Mouse (Mus musculus) myocyte (in vitro differentiated cells): ENCODE results near the gene Myh4. TPM values are rescaled to one million over a fixed set of nuclear protein-coding genes. Genes with fewer than 3 reads are reported as not detected.

Source experiments
- H3K27me3 ChIP-seq: one replicate; pipeline ENCODE4 v1.6.1; 2011; ENCODE audit not compliant: control insufficient read depth, insufficient read depth, insufficient read length
- H3K36me3 ChIP-seq: one replicate; pipeline ENCODE4 v1.6.1; 2011; ENCODE audit not compliant: control insufficient read depth, insufficient read depth
- H3K4me2 ChIP-seq: one replicate; pipeline ENCODE4 v1.6.1; 2011; ENCODE audit warnings: low read depth, control low read depth
- H3K4me3 ChIP-seq: one replicate; pipeline ENCODE4 v1.5.1; 2011; ENCODE audit warnings: mild to moderate bottlenecking, control low read depth, moderate library complexity
- H3K79me2 ChIP-seq: one replicate; pipeline ENCODE4 v1.6.1; 2011; ENCODE audit not compliant: control insufficient read depth, insufficient read depth
- H3ac ChIP-seq: one replicate; pipeline ENCODE4 v1.6.1; 2011; ENCODE audit not compliant: control insufficient read depth, insufficient read length
- CEBPB ChIP-seq: IDR thresholded peaks from 2 replicates; pipeline ENCODE4 v1.6.1; 2011; ENCODE audit warnings: mild to moderate bottlenecking, moderate library complexity; ENCODE audit not compliant: poor library complexity, insufficient read depth, severe bottlenecking
- E2F4 ChIP-seq: IDR thresholded peaks from one replicate; pipeline ENCODE4 v1.6.1; 2011; ENCODE audit warnings: mild to moderate bottlenecking, control low read depth, moderate library complexity; ENCODE audit not compliant: insufficient read depth
- MAX ChIP-seq: IDR thresholded peaks from one replicate; pipeline ENCODE4 v1.6.1; 2011; ENCODE audit warnings: low read depth, mild to moderate bottlenecking, control low read depth
- MYOD1 ChIP-seq, 3 experiments: IDR thresholded peaks; one replicate each; pipeline ENCODE4 v1.6.1; 2011; ENCODE audit warnings: control low read depth in 2 of 3, low read depth in 2 of 3, mild to moderate bottlenecking in 2 of 3, moderate library complexity in 1 of 3; ENCODE audit not compliant: insufficient read length in 2 of 3, control insufficient read depth in 1 of 3
- MYOG ChIP-seq, 3 experiments: IDR thresholded peaks; one replicate each; pipeline ENCODE4 v1.6.1; 2011; ENCODE audit warnings: control low read depth in 2 of 3, low read depth in 2 of 3, mild to moderate bottlenecking in 2 of 3; ENCODE audit not compliant: insufficient read length in 2 of 3, control insufficient read depth in 1 of 3, insufficient read depth in 1 of 3
- POLR2A ChIP-seq: IDR thresholded peaks from one replicate; pipeline ENCODE4 v1.6.1; 2011; ENCODE audit warnings: low read depth, mild to moderate bottlenecking, control low read depth, moderate library complexity; ENCODE audit not compliant: insufficient read length
- POLR2AphosphoS2 ChIP-seq: IDR thresholded peaks from one replicate; pipeline ENCODE4 v1.6.1; 2011; ENCODE audit warnings: low read depth, control low read depth; ENCODE audit not compliant: insufficient read length
- REST ChIP-seq: IDR thresholded peaks from one replicate; pipeline ENCODE4 v1.6.1; 2011; ENCODE audit warnings: mild to moderate bottlenecking, control low read depth, moderate library complexity; ENCODE audit not compliant: insufficient read depth, insufficient read length
- SRF ChIP-seq: IDR thresholded peaks from one replicate; pipeline ENCODE4 v1.6.1; 2011; ENCODE audit warnings: low read depth; ENCODE audit not compliant: control insufficient read depth, insufficient read length
- TCF12 ChIP-seq: IDR thresholded peaks from one replicate; pipeline ENCODE4 v1.6.1; 2011; ENCODE audit warnings: mild to moderate bottlenecking, control low read depth; ENCODE audit not compliant: poor library complexity, insufficient read depth, severe bottlenecking
- TCF3 ChIP-seq: IDR thresholded peaks from one replicate; pipeline ENCODE4 v1.6.1; 2011; ENCODE audit warnings: low read depth, control low read depth; ENCODE audit not compliant: insufficient read length
- USF1 ChIP-seq: IDR thresholded peaks from one replicate; pipeline ENCODE4 v1.6.1; 2011; ENCODE audit warnings: low read depth, mild to moderate bottlenecking, control low read depth, moderate library complexity
- polyA plus RNA-seq: library from polyadenylated mRNA; unstranded; fragments of >200 nt; fragmentation: generic; extraction: Trizol; gene quantifications from one replicate; pipeline ENCODE4 v1.2.1, GENCODE M21; 2012; ENCODE audit warnings: missing spikeins

The Myh4 gene
- polyA plus RNA-seq, 1 experiment, result 15.9 TPM

DNA sequence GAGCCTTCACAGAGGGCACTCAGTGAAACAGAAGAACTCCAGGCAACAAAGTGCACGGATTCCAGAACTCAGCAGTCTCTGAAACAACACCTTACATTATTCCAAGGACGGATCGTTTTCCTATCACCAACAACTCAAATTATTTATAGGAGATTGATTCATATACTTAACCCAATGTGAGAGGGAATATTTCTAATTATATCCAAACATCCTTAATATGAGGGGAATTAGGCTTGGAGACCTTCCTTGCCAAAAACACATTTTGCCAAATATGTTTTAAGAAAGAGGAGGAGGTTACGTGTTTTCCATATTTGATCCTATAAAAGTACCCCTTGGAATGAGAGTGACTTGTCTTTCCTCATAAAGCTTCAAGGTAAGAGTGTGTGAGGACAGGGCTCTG lies 38.1 kb upstream of the Myh4 start, which contains the start of gene Myh1:
TSS of gene Myh1 (plus strand) at position 301 of the 400 bp plus-strand sequence.
- H3K36me3 ChIP-seq, result no peaks in the 10 kb centered on the region
- no peak within 1 kb of the TSS for H3K4me3 ChIP-seq
- no peaks in the 10 kb centered on the region for H3K27me3 ChIP-seq
- peak within 1 kb of the TSS; percentile 40 for H3K4me2 ChIP-seq
- TF ChIP-seq TCF3 (no peak), POLR2A (no peak), E2F4 (no peak), CEBPB (no peak), MAX (no peak), MYOD1 (IDR thresholded peaks at IDR 0.05; ENCODE audit: control insufficient read depth in 1 of 3, insufficient read length in 2 of 3, low read depth in 2 of 3) (no peak), MYOG (IDR thresholded peaks at IDR 0.05; ENCODE audit: control insufficient read depth in 1 of 3, insufficient read depth in 1 of 3, insufficient read length in 2 of 3, low read depth in 2 of 3) (no peak), USF1 (no peak), REST (no peak), TCF12 (no peak), POLR2AphosphoS2 (no peak), SRF (no peak)
- no peaks in the 10 kb centered on the region for H3K79me2 ChIP-seq
- H3ac ChIP-seq, result no peak within 1 kb of the TSS

DNA sequence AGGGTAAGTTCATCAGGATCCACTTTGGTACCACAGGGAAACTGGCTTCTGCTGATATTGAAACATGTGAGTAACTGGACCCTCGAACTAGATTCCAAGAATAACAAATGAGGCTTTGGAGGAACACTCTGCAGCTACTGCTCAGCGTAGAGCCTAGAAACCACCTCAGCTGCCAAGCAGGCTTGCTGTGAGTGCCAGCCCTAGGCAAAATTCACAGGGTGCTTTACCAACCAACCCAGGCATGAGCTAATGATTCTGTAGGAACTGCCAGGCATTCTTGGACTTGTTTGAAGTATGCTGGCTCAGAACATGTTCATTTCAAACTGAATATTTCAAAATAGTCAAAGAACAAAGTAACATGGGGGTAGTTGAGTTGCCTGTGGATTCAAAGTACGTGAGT lies 33.1 kb upstream of the Myh4 start:
- Histone ChIP-seq H3ac (no peak overlapping the region), H3K4me3 (no peak overlapping the region), H3K4me2 (no peak overlapping the region), H3K36me3 (no peaks in the 10 kb centered on the region), H3K27me3 (no peaks in the 10 kb centered on the region), H3K79me2 (no peaks in the 10 kb centered on the region)
- TF ChIP-seq MYOG (IDR thresholded peaks at IDR 0.05; ENCODE audit: control insufficient read depth in 1 of 3, insufficient read depth in 1 of 3, insufficient read length in 2 of 3, low read depth in 2 of 3) (no peak), TCF3 (no peak), POLR2A (no peak), MYOD1 (IDR thresholded peaks at IDR 0.05; ENCODE audit: control insufficient read depth in 1 of 3, insufficient read length in 2 of 3, low read depth in 2 of 3) (no peak), POLR2AphosphoS2 (no peak), MAX (no peak), E2F4 (no peak), USF1 (no peak), CEBPB (no peak), SRF (no peak), TCF12 (no peak), REST (no peak)

DNA sequence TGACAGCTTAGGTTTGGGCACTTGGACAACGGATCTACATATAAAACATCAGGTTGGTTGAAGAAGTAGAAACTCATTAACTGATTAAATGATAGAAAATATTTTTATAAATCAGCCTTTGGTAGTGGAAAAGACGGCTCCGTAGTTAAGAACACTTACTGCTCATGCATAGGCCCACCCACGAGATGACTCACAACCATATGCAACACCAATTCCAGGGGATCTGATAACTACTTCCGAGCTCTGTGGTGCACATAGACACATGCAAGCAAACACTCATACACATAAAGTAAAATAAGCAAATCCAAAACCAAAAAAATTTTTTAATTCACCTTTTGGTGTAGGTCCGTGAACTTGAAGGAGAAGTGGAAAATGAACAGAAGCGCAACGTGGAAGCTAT lies 16.0 kb upstream of the Myh4 start:
- H3ac ChIP-seq, result no peak overlapping the region
- no peaks in the 10 kb centered on the region for H3K36me3 ChIP-seq
- no peak overlapping the region for H3K4me3 ChIP-seq
- TF ChIP-seq TCF3 (no peak), E2F4 (no peak), POLR2A (no peak)
- no peak overlapping the region for H3K4me2 ChIP-seq
- H3K27me3 ChIP-seq, result peaks cover 4% of the 10 kb centered on the region
- H3K79me2 ChIP-seq, result no peaks in the 10 kb centered on the region

DNA sequence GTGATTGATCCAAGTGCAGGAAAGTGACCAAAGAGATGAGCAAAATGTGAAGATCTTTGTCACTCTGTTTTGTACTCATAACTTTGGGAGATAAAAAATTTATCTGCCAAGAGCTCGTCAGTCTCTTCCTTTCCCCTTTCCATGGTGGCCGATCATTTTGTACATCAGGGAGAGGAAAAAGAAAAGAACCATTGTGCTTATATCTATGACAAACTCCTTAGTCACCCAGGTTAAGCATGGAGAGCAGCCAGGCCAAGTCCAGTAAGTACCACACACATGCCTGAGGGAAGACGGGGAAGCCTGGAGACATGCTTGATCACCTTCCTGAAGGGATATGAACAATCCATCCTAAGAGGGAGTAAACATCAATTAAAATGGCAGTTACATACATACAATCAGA lies 13.4 kb upstream of the Myh4 start:
- Histone ChIP-seq H3K4me2 (no peak overlapping the region), H3K27me3 (no peaks in the 10 kb centered on the region), H3K4me3 (no peak overlapping the region), H3K36me3 (no peaks in the 10 kb centered on the region), H3K79me2 (no peaks in the 10 kb centered on the region), H3ac (no peak overlapping the region)
- TF ChIP-seq POLR2A (no peak), POLR2AphosphoS2 (no peak), USF1 (no peak), E2F4 (no peak), SRF (no peak), MYOG (IDR thresholded peaks at IDR 0.05; ENCODE audit: control insufficient read depth in 1 of 3, insufficient read depth in 1 of 3, insufficient read length in 2 of 3, low read depth in 2 of 3) (no peak), MYOD1 (IDR thresholded peaks at IDR 0.05; ENCODE audit: control insufficient read depth in 1 of 3, insufficient read length in 2 of 3, low read depth in 2 of 3) (no peak), MAX (no peak), CEBPB (no peak), TCF3 (no peak), REST (no peak), TCF12 (no peak)

DNA sequence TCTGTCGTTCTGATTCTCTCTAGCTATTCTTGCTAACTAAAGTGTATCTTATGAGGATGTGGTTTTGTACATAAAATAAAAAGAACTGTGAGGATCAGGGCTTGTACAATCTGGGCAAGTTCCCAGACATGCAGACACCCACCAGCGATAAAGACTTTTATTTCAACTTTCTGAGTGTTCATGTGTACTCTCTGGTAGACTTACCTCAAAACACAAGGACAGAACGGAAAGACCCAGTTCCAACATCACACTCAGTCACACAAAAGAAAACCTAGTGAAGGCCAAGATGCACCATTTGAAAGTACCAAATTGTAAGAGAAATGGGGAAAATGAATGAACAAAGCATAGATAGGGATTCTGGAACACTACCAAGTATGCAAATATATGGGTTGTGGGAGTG lies 9.1 kb upstream of the Myh4 start:
- no peaks in the 10 kb centered on the region for H3K36me3 ChIP-seq
- TF ChIP-seq MYOG (IDR thresholded peaks at IDR 0.05; ENCODE audit: control insufficient read depth in 1 of 3, insufficient read depth in 1 of 3, insufficient read length in 2 of 3, low read depth in 2 of 3) (no peak), E2F4 (no peak), REST (no peak), TCF3 (no peak), CEBPB (no peak), USF1 (no peak), MYOD1 (IDR thresholded peaks at IDR 0.05; ENCODE audit: control insufficient read depth in 1 of 3, insufficient read length in 2 of 3, low read depth in 2 of 3) (no peak), POLR2AphosphoS2 (no peak), TCF12 (no peak), POLR2A (no peak), SRF (no peak)

More for the DNA sequence above, 9.1 kb upstream of the Myh4 start:
- no peak overlapping the region for H3K4me2 ChIP-seq
- no peak overlapping the region for H3ac ChIP-seq
- no peaks in the 10 kb centered on the region for H3K27me3 ChIP-seq
- H3K79me2 ChIP-seq, result no peaks in the 10 kb centered on the region
- no peak overlapping the region for H3K4me3 ChIP-seq
